Mouse (Mus musculus): ENCODE measurements around the gene Myzap. TPM values are rescaled to one million over a fixed set of nuclear protein-coding genes. Genes with fewer than 3 reads are reported as not detected.

Gene Myzap
- polyA plus RNA-seq, 1 experiment from 2014 or later: 3.7 TPM

- Histone ChIP-seq H3K4me1 (ENCODE audit: insufficient read depth) (peaks cover 3% of the 10 kb centered on the region; the same call in 1 of the 2 replicates), H3K9ac (replicated peaks) (no peak overlapping the region), H3K9me3 (ENCODE audit: low read length) (no peaks in the 10 kb centered on the region), H3K4me2 (ENCODE audit: low read depth, low read length) (no peak overlapping the region), H3K4me3 (ENCODE audit: low read depth, low read length) (no peak overlapping the region), H3K27me3 (ENCODE audit: insufficient read depth, low read length) (no peaks in the 10 kb centered on the region), H3K27ac (ENCODE audit: low read depth) (no peak overlapping the region), H3K36me3 (replicated peaks; ENCODE audit: insufficient read depth, low read length) (peaks cover 2% of the 10 kb centered on the region; the same call in 1 of the 2 replicates)
- DNase-seq: no peak
- no peak for ATAC-seq
- 70% methylated on average over 6 of the region's 6 CpGs for WGBS (ENCODE audit: insufficient replicate concordance)
- TF ChIP-seq CTCF (IDR thresholded peaks at IDR 0.05; ENCODE audit: low read depth): no peak
- no peak for TF ChIP-seq EP300 (IDR thresholded peaks at IDR 0.05; ENCODE audit: low read depth)
Observed at GRCm38 (mm10) chr9:71628921-71629320, 36.8 kb upstream of the Myzap start.

- ATAC-seq: no peak
Observed at GRCm38 (mm10) chr9:71628286-71628685, 36.1 kb upstream of the Myzap start.

GRCm38 (mm10) chr9:71625961-71626360 is 33.8 kb upstream of the Myzap start:
- WGBS (ENCODE audit: insufficient replicate concordance): 79% methylated on average over 6 of the region's 6 CpGs
- Histone ChIP-seq H3K4me1 (ENCODE audit: insufficient read depth) (peaks cover 3% of the 10 kb centered on the region; the same call in 1 of the 2 replicates), H3K4me3 (ENCODE audit: low read depth, low read length) (no peak overlapping the region), H3K27ac (ENCODE audit: low read depth) (no peak overlapping the region), H3K9ac (replicated peaks) (no peak overlapping the region), H3K36me3 (replicated peaks; ENCODE audit: insufficient read depth, low read length) (no peaks in the 10 kb centered on the region; the same call in 1 of the 2 replicates), H3K4me2 (ENCODE audit: low read depth, low read length) (no peak overlapping the region), H3K9me3 (ENCODE audit: low read length) (no peaks in the 10 kb centered on the region), H3K27me3 (ENCODE audit: insufficient read depth, low read length) (no peaks in the 10 kb centered on the region)
- no peak for TF ChIP-seq CTCF (IDR thresholded peaks at IDR 0.05; ENCODE audit: low read depth)
- ATAC-seq (no peak), DNase-seq (no peak)

More at GRCm38 (mm10) chr9:71628286-71628685, 36.1 kb upstream of the Myzap start:
- no peak overlapping the region for H3K4me3 ChIP-seq (ENCODE audit: low read depth, low read length)
- DNase-seq: no peak
- H3K36me3 ChIP-seq (replicated peaks; ENCODE audit: insufficient read depth, low read length): peaks cover 2% of the 10 kb centered on the region; the same call in 1 of the 2 replicates
- no peak overlapping the region for H3K9ac ChIP-seq (replicated peaks)
- H3K27ac ChIP-seq (ENCODE audit: low read depth): no peak overlapping the region
- no peaks in the 10 kb centered on the region for H3K9me3 ChIP-seq (ENCODE audit: low read length)
- no peak overlapping the region for H3K4me2 ChIP-seq (ENCODE audit: low read depth, low read length)
- H3K4me1 ChIP-seq (ENCODE audit: insufficient read depth): peaks cover 3% of the 10 kb centered on the region; the same call in 1 of the 2 replicates
- no peaks in the 10 kb centered on the region for H3K27me3 ChIP-seq (ENCODE audit: insufficient read depth, low read length)
- no peak for TF ChIP-seq EP300 (IDR thresholded peaks at IDR 0.05; ENCODE audit: low read depth)
- no peak for TF ChIP-seq CTCF (IDR thresholded peaks at IDR 0.05; ENCODE audit: low read depth)
- 78% methylated on average over 6 of the region's 6 CpGs for WGBS (ENCODE audit: insufficient replicate concordance)

GRCm38 (mm10) chr9:71624793-71625495 is 32.8 kb upstream of the Myzap start:
- WGBS (ENCODE audit: insufficient replicate concordance): 31% methylated on average over 10 of the region's 10 CpGs
- H3K27ac ChIP-seq (ENCODE audit: low read depth): no peak overlapping the region
- TF ChIP-seq CTCF (IDR thresholded peaks at IDR 0.05; ENCODE audit: low read depth): peak; percentile 74
- TF ChIP-seq EP300 (IDR thresholded peaks at IDR 0.05; ENCODE audit: low read depth): no peak

GRCm38 (mm10) chr9:71623871-71624569 is 31.9 kb upstream of the Myzap start:
- WGBS (ENCODE audit: insufficient replicate concordance): 37% methylated on average over 4 of the region's 4 CpGs
- no peak overlapping the region for H3K4me3 ChIP-seq (ENCODE audit: low read depth, low read length)
- TF ChIP-seq CTCF (IDR thresholded peaks at IDR 0.05; ENCODE audit: low read depth): peak; percentile 82
- no peak for TF ChIP-seq EP300 (IDR thresholded peaks at IDR 0.05; ENCODE audit: low read depth)
- H3K9me3 ChIP-seq (ENCODE audit: low read length): no peaks in the 10 kb centered on the region
- H3K27ac ChIP-seq (ENCODE audit: low read depth): no peak overlapping the region
- peaks cover 3% of the 10 kb centered on the region; the same call in 1 of the 2 replicates for H3K4me1 ChIP-seq (ENCODE audit: insufficient read depth)
- H3K27me3 ChIP-seq (ENCODE audit: insufficient read depth, low read length): no peaks in the 10 kb centered on the region
- no peaks in the 10 kb centered on the region; the same call in 1 of the 2 replicates for H3K36me3 ChIP-seq (replicated peaks; ENCODE audit: insufficient read depth, low read length)
- ATAC-seq (no peak), DNase-seq (no peak)
- H3K9ac ChIP-seq (replicated peaks): no peak overlapping the region
- no peak overlapping the region for H3K4me2 ChIP-seq (ENCODE audit: low read depth, low read length)

More at GRCm38 (mm10) chr9:71624793-71625495, 32.8 kb upstream of the Myzap start:
- H3K4me3 ChIP-seq (ENCODE audit: low read depth, low read length): no peak overlapping the region
- no peak overlapping the region for H3K9ac ChIP-seq (replicated peaks)
- ATAC-seq: no peak
- no peaks in the 10 kb centered on the region for H3K9me3 ChIP-seq (ENCODE audit: low read length)
- DNase-seq: peak; percentile 71
- no peak overlapping the region for H3K4me2 ChIP-seq (ENCODE audit: low read depth, low read length)
- no peaks in the 10 kb centered on the region; the same call in 1 of the 2 replicates for H3K36me3 ChIP-seq (replicated peaks; ENCODE audit: insufficient read depth, low read length)
- H3K4me1 ChIP-seq (ENCODE audit: insufficient read depth): peaks cover 3% of the 10 kb centered on the region; the same call in 1 of the 2 replicates
- H3K27me3 ChIP-seq (ENCODE audit: insufficient read depth, low read length): no peaks in the 10 kb centered on the region

GRCm38 (mm10) chr9:71622593-71622992 is 30.4 kb upstream of the Myzap start:
- ATAC-seq (no peak), DNase-seq (no peak)
- Histone ChIP-seq H3K27me3 (ENCODE audit: insufficient read depth, low read length) (no peaks in the 10 kb centered on the region), H3K4me2 (ENCODE audit: low read depth, low read length) (no peak overlapping the region), H3K4me3 (ENCODE audit: low read depth, low read length) (no peak overlapping the region), H3K9me3 (ENCODE audit: low read length) (no peaks in the 10 kb centered on the region), H3K9ac (replicated peaks) (no peak overlapping the region), H3K4me1 (ENCODE audit: insufficient read depth) (peaks cover 3% of the 10 kb centered on the region; the same call in 1 of the 2 replicates), H3K27ac (ENCODE audit: low read depth) (no peak overlapping the region), H3K36me3 (replicated peaks; ENCODE audit: insufficient read depth, low read length) (no peaks in the 10 kb centered on the region; the same call in 1 of the 2 replicates)
- WGBS (ENCODE audit: insufficient replicate concordance): 57% methylated on average over 3 of the region's 3 CpGs
- TF ChIP-seq EP300 (IDR thresholded peaks at IDR 0.05; ENCODE audit: low read depth) (no peak), CTCF (IDR thresholded peaks at IDR 0.05; ENCODE audit: low read depth) (no peak)
